Mouse (Mus musculus): ENCODE data around the gene Gm18596.

- TF ChIP-seq CTCF (IDR thresholded peaks at IDR 0.05), result no peak
- no peak for TF ChIP-seq POLR2A (IDR thresholded peaks at IDR 0.05; ENCODE audit: insufficient read depth, low read depth, low read length)
- TF ChIP-seq EP300 (IDR thresholded peaks at IDR 0.05; ENCODE audit: insufficient read depth, low read depth, low read length), result no peak
Observed at GRCm38 (mm10) chr10:77724855-77725254, 17.6 kb downstream of the Gm18596 start.
